Mouse (Mus musculus) Muller cell, postnatal 12 days (primary cell): ENCODE data around the gene Nup188.

Source experiments
- DNase-seq: peaks from one replicate; pipeline ENCODE4 v3.0.0-alpha.2; 2015; ENCODE audit errors: inconsistent ontology term

The Nup188 gene

DNA sequence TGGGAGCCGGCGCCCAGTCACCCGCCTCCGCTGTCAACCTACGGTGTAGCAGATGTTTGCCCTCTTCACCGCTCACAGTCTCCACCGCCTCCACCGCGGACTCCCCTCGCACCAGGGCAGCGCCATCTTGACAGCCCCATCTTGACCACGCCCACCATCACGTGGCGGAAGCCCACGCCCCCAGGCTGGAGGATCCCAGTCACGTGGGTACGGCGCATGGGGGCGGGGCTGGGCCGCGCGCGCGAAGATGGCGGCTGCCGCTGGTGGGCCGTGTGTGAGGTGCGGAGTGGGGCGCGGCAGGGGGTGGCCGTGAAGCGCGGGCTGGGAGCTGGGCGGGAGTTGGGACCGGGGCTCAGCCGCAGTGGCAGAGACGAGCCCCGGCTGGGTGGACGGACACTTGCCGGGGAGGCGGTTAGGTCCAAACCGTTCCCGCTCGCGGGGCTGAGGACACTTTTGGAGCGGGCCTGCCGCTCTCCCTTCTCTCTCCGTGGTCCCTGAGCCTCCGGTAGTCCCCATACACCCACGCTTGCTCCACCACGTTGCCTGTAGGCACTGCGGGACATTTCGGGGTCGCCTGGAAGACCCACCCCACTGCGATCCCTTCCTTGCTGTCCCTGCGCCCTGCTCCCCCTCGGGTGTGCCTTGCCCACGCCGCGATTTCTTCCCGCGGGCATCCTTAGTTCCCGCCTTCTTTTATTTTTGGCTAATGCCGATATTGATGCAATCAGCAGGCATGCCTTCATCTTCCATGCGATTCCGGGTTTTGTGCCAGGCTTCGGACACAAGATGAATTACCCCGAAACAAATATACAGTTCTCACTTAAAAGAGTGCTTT lies at the start of gene Nup188, which contains the start of gene Dolk:
Gene Nup188 (plus strand): TSS at position 206 of the 835 bp plus-strand sequence.
Gene Dolk (minus strand): TSS at position 143 of the 835 bp plus-strand sequence.
- DNase-seq, result peak; percentile 97

GRCm38 (mm10) chr2:30236426-30237198 lies 49.6 kb upstream of the Nup188 start:
- no peak for DNase-seq

DNA sequence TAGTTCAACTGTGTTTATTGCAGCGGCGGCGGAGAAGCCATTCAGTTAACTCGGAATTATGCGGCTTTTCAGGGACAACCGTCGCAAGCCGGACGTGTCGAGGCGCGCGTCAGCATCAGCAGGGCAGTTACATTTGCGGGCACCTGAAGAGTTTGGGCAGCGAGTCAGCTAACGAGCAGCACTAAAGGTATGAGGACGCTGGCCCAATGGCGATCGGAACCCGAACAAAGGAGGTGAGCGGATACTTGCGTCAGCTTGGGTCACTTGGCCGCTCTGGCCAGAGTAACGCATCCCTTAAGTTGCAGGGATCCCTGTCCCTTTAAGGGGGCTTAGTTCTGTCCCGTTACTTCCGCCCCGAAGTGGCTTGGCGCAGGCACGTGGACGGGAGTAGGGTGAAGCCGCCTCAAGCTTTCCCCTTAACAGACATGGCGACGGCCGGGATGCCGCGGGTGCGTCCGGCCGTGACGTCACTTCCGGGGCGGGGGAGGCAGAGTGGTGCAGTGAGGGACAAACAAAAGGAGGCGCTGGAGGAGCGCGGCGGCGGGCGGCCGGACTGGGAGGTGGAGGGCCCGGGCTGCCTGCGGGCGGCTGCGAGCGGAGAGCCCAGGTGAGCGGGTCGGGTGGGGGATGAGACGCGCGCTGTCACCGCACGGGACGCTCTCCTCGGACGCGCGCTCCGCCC lies 48.9 kb upstream of the Nup188 start, which contains the start of gene Lrrc8a:
Gene Lrrc8a (plus strand): TSS at position 517 of the 682 bp plus-strand sequence.
- peak; percentile 100 for DNase-seq

DNA sequence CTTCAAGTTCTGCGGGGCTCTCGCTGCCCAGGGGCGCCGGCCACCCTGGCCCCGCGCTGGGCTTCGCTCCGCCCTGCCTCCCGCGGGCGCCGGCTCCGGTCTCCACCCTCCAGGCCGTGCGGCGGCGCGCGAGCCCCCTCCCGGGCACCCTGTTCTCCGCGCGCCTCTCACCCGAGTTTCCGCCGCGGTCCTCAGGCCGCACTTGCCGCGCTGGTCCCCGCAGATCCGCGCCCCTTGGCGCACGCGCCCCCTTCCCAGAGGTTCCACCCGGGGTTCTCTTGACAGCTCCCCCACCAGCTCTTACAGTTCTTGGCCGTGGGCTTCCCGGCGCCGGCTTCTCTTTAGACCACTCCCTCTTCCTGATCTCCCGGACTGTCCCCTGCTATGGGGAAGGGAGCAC lies 48.3 kb upstream of the Nup188 start:
- DNase-seq, result no peak

- no peak for DNase-seq
Measured at GRCm38 (mm10) chr2:30238906-30239465, 47.2 kb upstream of the Nup188 start.

GRCm38 (mm10) chr2:30239777-30240176 lies 46.4 kb upstream of the Nup188 start:
- no peak for DNase-seq

DNA sequence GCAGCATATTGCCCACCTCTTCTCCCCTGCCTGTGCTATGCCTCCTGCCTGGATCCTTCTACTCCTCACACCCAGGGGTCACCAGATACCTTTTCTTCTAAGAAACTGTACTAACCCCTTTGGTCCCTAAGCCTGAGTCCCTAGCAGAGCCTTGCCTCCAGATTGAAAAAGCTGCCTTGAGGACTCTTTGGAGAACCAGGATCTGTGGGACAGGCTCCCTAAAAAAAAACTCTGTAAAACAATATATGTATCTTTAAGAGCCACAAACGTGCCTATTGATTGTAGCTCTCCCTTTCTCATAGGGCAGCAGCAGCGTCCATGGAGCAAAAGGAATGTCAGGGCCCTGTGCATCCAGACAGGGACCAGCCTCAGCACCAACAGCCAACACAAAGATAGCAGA lies 45.9 kb upstream of the Nup188 start, which contains the start of gene Gm28035:
Gene Gm28035 (plus strand): TSS at position 301 of the 400 bp plus-strand sequence.
- DNase-seq, result no peak

DNA sequence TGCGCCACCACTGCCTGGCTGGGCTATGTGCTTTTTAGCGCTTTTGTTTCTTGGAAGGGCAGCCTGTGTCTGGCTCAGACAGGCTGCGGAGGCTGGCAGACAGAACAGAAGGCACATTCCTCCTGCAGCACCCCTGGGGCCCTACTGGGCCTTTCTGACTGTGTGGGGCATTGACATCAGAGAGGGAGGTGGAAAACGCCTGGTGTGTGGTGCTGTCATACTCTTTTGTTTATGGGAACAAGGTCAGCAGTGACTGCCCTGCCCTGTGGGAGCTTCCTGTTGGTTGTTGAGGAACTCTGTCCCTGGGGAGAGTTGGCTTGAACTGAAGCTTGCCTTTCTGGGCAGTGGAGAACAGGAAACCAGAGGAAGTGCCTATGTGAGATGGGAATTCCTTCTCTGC lies 43.7 kb upstream of the Nup188 start:
- DNase-seq, result peak; percentile 90

GRCm38 (mm10) chr2:30243391-30243790 lies 42.8 kb upstream of the Nup188 start:
- no peak for DNase-seq

DNA sequence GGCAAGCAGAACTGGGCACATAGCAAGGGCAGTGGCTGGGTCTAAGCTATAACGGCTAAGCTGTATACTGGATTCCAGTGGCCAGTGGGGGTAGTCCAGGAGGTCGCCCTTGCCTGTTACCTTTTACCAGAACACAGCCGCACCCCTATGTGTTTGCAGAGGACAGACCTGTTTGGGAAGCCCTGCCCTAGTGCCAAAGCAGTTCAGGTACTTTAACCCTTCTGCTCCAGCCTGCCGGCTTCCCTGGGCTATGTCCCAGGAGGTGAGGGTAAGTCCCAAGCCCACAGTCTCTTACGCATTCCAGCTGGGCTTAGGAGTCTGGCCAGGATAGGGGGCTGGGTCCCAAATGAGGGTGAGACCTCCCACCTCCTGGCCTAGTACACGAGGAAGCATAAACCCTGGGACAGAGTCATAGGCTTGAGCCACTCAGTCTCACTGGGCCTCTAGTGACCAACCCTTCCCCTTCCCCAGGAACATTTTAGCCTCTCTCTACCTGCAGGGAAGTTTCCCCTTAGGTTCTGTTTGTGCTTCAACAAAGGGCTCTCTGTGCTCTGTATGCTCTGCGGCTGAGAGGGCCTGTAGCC lies 41.5 kb upstream of the Nup188 start:
- no peak for DNase-seq

- DNase-seq, result no peak
Measured at GRCm38 (mm10) chr2:30247036-30247435, 39.2 kb upstream of the Nup188 start.

GRCm38 (mm10) chr2:30247681-30248080 lies 38.5 kb upstream of the Nup188 start:
- no peak for DNase-seq

DNA sequence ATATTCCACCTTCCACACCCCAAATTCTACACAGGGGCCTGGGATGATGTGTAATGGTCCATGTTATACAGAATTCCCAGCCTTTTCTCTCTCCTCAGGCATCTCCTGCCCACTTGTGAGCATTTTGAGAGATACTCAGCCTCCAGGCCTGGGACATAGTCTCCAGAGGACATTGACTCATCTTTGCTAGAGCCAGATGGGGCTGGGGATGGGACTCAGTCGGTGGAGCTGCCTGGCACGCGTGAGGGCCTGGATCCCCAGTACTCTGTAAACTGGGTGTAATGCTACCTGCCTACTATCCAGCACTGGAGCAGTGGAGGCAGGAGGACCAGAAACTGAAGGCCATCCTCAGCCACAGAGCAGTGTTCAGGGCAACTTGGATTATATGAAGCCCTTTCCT lies 37.0 kb upstream of the Nup188 start:
- DNase-seq, result no peak

DNA sequence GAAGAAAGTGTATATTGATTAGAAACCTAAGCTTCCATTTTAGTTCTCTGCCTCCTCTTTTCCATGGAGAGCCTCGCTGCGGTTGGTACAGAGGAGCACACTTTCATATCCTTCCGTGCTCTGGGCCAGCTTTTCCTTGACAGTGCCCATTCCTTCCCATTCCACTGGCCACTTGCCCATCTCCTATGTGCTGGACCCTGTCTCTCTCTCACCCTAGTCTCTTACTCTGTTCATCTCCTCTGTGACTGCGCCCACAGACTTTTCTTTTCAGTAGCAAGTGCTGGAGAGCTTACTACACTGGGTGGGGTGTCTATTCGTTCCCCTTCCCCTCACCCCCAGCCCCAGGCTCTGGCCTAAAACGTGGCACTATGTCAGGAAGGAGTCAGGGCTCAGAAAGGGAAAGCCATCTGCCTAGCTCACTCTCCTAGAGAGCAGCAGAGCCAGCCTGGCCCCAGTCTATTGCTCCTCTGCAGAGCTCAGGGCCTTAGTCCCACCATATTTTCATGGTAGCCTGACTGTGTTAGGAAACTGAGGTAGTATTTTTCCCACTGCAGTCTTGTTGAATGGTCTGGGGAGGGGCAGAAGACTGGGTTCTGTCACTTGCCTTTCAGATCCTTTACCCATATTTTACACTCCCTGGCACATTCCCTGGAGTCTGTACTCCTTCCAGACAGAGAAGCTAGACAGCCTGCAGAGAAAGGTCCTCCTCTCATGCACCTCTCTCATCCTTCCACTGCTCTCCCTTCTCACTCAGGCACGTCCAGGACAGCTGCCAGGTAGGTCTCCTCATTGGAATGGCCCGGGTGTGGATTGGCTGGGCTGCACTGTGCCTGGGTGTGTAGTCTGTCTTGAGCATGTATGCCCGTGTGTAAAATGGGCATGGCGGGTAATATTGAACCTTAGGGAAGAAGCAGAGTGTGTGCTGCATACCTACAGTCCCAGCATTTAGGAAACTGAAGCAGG lies 35.8 kb upstream of the Nup188 start:
- no peak for DNase-seq

DNA sequence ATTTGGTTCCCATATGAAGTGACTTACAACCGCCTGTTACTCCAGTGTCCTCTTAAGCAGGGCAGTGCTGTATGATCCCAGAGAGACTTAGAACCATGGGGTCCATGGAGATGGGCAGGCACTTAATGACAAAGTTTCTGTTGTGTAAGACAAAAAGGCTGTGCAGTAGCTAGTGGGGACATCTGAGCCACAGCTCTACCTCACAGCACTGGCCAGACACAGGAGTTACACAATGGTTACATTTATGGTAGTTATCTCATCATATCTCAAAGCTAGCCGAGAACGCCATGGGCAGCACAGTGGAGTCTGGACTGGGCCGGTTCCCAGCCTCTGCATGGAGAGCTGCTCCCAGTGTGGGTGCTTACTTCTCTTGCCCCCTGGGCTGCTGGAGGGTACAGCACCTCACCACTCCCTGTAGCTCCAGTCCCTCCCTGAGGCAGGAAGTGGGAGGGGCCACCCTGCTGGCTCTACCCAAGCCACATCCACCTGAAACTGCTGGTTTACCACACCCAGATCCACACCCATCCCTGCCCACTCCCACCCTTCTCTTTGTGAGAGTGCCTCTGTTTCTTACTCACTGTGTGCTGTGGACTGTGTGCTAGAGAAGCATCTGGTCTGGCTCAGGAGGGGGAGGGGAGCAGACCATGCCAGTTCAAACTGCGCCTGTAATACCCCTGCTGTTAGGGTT lies 34.6 kb upstream of the Nup188 start:
- no peak for DNase-seq

GRCm38 (mm10) chr2:30252521-30252920 lies 33.7 kb upstream of the Nup188 start:
- no peak for DNase-seq

DNA sequence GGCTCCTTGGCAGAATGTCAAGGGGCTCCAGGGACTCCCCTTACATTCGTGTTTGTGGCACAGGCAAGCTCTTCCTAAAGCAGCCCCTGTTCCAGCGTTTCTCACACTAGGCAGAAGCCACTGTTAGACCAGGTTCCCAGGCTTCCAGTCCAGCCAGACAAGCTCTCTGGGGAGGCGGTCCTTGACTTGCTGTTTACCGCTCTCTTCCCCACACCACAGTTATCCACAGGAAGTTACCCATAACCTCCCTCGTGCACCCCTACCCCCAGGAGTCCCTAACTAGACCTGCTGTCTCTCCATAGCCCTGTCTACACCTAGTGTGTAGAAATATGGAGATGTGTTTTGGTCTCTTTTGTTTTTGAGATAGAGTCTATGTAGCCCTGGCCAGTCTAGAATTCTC lies 32.4 kb upstream of the Nup188 start:
- DNase-seq, result no peak

DNA sequence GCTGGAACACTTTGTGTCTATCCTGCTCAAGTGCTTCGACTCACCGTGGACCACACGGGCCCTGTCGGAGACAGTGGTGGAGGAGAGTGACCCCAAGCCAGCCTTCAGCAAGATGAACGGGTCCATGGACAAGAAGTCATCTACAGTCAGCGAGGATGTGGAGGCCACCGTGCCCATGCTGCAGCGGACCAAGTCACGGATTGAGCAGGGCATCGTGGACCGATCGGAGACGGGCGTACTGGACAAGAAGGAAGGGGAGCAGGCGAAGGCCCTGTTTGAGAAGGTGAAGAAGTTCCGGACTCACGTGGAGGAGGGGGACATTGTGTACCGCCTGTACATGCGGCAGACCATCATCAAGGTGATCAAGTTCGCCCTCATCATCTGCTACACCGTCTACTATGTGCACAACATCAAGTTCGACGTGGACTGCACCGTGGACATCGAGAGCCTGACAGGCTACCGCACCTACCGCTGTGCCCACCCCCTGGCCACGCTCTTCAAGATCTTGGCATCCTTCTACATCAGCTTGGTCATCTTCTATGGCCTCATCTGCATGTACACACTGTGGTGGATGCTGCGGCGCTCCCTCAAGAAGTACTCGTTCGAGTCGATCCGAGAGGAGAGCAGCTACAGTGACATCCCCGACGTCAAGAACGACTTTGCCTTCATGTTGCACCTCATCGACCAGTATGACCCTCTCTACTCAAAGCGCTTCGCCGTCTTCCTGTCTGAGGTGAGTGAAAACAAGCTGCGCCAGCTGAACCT lies 30.4 kb upstream of the Nup188 start:
- DNase-seq, result no peak
